Mouse (Mus musculus): ENCODE results near the gene Tcf12. TPM values are rescaled to one million over a fixed set of nuclear protein-coding genes. Genes with fewer than 3 reads are reported as not detected.

Gene Tcf12
- polyA plus RNA-seq, 1 experiment, result 70.9 TPM

GRCm38 (mm10) chr9:71915871-71916661 is 195.6 kb downstream of the Tcf12 start:
- TF ChIP-seq GATA1 (IDR thresholded peaks at IDR 0.05; ENCODE audit: low read length), result no peak

DNA sequence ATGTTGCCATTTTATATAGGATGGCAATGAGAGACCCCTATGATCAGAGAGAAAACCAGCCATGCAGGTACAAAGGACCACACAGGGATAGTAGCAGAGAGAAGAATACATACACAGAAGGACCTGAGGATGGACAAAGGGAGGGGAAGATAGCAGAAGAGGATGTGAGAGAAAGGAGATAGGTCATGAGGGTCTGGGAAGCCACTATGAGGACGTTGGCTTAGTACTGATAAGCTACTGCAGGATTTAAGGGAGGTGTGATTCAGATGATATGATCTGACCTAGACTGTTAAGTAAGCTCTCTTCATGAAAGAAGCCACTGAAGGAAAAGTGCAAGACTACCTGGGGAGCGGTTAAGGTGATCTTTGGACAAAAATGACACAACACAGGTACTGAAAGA is 205.1 kb downstream of the Tcf12 start:
- no peak for TF ChIP-seq GATA1 (IDR thresholded peaks at IDR 0.05; ENCODE audit: low read length)

DNA sequence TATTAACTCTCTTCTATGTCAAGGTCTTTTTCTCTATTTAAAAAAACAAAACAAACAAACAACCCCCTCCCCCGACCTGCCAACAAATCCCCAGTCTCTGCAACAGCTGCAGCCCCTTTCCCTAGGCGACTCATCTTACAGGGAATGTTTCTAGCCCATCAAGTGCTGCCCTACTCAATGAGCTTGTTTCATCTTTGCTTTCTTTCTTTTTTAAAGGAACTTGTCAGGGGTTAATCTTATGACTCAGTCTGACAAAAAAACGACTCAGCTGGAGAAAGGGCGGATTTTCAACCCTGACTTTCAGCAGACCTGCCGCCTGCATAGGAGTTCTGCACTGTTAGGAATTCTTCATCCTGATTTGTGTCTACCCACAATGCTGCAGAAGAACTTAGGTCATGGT is 212.8 kb downstream of the Tcf12 start:
- TF ChIP-seq GATA1 (IDR thresholded peaks at IDR 0.05; ENCODE audit: low read length), result no peak

GRCm38 (mm10) chr9:71897399-71897798 is 214.3 kb downstream of the Tcf12 start:
- no peak for TF ChIP-seq GATA1 (IDR thresholded peaks at IDR 0.05; ENCODE audit: low read length)

- TF ChIP-seq GATA1 (IDR thresholded peaks at IDR 0.05; ENCODE audit: low read length), result no peak
These were observed 215.5 kb downstream of the Tcf12 start for GRCm38 (mm10) chr9:71895931-71896724.

DNA sequence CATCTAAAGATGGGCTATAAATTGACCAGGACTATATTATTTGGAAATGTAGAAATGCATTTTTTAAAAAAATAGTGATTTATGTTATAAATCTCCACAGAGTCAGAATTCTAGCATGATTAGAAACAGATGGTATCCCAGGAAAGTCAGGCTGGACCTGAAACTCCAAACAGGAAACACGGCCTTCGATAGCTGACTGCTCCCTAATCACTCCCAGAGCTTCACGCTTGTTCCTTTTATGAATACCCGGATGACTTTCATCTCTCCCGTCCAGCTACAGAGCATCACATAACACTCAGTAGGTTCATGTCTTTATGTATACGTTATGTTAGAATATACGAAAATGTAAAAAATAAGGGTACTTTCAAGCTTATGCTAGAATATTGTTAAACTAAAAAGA is 216.4 kb downstream of the Tcf12 start:
- no peak for TF ChIP-seq GATA1 (IDR thresholded peaks at IDR 0.05; ENCODE audit: low read length)

DNA sequence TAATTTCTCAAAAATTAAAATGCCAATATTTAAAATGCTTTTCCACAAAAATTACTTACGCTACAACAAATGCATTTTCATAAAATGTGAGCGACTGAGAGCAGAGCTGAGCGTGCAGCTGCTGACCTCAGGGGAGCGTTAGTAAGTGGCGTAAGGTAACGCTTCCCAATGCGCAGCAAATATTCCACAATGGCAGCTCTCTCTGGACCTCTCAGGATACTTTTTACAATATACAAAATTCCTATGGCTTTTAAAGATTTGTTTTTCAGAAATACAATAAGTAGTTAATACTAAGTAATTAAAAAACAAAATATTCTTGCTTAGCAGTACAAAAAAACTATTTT is 216.8 kb downstream of the Tcf12 start:
- no peak for TF ChIP-seq GATA1 (IDR thresholded peaks at IDR 0.05; ENCODE audit: low read length)

DNA sequence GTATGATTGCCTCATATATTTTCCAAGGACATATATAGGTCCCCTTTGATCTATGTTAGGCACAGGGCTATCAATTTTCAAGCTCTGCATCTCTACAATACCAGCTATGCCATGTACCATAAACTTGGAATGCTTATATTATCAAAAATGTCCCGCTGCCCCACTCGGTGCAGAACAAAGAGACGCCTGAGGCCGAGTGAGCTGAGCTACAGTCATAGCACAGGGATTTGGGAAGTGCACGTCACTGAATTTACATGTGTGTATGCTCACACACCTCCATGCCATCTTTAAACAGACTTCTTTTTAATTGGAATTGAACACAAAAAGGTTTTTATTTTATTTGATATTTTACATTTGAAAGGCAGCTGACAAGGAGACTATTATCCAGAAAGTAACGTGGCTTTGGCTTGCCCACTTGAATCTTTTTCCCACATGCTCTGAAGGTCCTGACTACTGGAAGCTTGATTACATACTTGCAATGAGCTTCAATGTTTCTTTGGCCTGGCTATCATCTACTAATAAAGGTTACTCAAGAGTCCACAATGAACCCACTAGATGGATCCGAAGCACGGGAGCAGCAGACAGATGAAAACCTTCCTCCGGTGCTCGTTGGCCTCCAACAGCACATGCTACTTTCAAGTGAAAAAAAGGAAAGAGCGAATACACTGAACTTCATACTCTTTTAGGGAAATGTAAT is 217.3 kb downstream of the Tcf12 start:
- no peak for TF ChIP-seq GATA1 (IDR thresholded peaks at IDR 0.05; ENCODE audit: low read length)

GRCm38 (mm10) chr9:71888450-71888849 is 223.2 kb downstream of the Tcf12 start:
- no peak for TF ChIP-seq GATA1 (IDR thresholded peaks at IDR 0.05; ENCODE audit: low read length)

- no peak for TF ChIP-seq GATA1 (IDR thresholded peaks at IDR 0.05; ENCODE audit: low read length)
These were observed 231.0 kb downstream of the Tcf12 start for GRCm38 (mm10) chr9:71880629-71881028.

DNA sequence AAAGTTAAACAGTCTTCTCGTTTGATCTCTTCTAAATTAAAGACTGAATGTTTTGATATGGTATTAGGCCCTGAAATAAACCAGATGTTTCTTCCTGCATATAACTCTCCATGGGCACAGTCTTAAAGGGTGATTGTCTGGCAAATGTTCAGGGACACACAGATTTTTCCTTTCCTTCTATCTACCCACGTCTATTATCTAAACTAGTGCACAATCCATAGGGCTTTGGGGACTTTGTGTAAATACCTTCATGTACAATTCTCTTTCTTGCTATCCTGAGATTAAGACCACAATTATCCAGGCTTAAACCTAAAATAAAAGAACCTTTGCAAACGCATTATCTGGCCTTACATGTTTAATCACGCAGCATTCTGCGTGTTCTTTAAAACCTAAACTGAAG is 231.7 kb downstream of the Tcf12 start:
- TF ChIP-seq GATA1 (IDR thresholded peaks at IDR 0.05; ENCODE audit: low read length), result no peak

GRCm38 (mm10) chr9:71879415-71879814 is 232.3 kb downstream of the Tcf12 start:
- TF ChIP-seq GATA1 (IDR thresholded peaks at IDR 0.05; ENCODE audit: low read length), result no peak

- TF ChIP-seq GATA1 (IDR thresholded peaks at IDR 0.05; ENCODE audit: low read length), result no peak
These were observed 233.8 kb downstream of the Tcf12 start for GRCm38 (mm10) chr9:71877867-71878266.

DNA sequence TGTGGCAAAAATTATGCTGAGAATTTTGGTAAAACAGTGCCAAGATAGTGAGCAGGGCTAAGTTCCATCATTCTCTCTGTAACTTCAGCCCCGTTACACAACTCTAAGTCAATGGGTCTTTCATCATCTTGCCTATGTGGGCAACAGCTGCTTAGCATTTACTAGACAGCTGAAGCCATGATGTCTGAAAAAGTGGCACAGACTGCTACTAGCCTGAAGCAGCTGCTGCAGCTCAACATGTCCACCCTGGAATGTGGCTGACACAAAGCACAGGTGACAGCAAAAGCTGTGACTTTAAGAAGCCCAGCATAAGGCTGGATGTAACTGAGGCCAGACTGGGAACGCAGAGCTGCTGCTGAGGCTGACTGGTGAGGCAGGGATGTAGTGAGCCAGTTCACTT is 236.9 kb downstream of the Tcf12 start:
- TF ChIP-seq GATA1 (IDR thresholded peaks at IDR 0.05; ENCODE audit: low read length), result no peak

DNA sequence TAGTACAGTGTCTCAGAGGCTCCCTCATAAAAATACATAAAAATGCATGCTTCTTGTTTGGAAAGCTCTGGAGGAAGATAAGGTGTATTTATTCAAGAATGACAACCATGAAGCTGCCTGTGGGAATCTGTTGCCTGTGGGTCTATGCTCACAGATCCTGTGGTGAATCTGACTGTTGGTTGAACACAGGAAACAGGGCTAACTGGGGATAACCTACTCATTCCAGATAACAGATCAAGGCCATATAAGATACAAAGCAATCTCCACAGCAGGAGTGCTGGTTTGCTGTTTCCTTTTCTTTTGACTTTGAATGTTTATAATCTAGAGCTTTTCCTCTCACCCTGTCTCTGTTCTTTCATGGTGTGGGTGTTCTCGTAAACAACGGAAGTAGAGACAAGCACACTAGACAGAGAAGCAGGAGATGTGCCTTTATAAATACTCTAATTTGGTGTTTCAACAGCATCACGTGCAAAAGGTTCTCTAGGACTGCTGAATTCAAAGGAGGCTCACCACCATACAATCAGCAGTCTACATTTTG is 237.6 kb downstream of the Tcf12 start:
- TF ChIP-seq GATA1 (IDR thresholded peaks at IDR 0.05; ENCODE audit: low read length), result peak; percentile 40

DNA sequence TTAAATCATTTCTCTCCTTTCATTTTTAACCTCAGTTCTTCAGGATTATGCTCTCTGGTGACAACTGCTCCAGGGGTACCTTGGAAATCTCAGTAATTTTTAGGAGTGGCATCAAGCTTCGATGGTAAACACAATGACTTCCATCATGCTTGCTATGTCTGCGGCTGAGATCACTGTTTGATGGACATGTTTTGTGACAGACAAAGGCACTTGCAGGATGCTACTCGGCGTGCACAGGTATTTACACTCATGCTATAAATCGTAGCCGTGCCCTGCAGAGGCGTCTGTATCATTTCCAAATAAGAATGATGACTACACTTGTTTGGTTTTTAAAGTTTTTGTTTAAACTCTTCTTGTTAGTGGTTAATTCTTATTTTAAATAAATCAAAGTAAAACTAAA is 248.3 kb downstream of the Tcf12 start:
- TF ChIP-seq GATA1 (IDR thresholded peaks at IDR 0.05; ENCODE audit: low read length), result no peak

Measured in G1E-ER4 (cell line).